Mouse (Mus musculus) bone marrow macrophage, adult 2 months (primary cell): Measurements from ENCODE around the gene Allc. TPM values are rescaled to one million over a fixed set of nuclear protein-coding genes. Genes with fewer than 3 reads are reported as not detected.

Experiments used
- H3K27ac ChIP-seq: 2 replicates; pipeline ENCODE4 v1.5.1; 2012; ENCODE audit warnings: low read depth, low read length; ENCODE audit not compliant: insufficient read depth
- H3K4me1 ChIP-seq: 2 replicates; pipeline ENCODE4 v1.6.1; 2012; ENCODE audit warnings: low read length; ENCODE audit not compliant: control insufficient read depth, insufficient read depth
- H3K4me3 ChIP-seq: 2 replicates; pipeline ENCODE4 v1.5.1; 2012; ENCODE audit warnings: mild to moderate bottlenecking, low read length, moderate library complexity; ENCODE audit not compliant: insufficient read depth
- CTCF ChIP-seq: IDR thresholded peaks from 2 replicates; pipeline ENCODE4 v1.5.1; 2012; ENCODE audit warnings: low read depth, mild to moderate bottlenecking, low read length, moderate library complexity
- POLR2A ChIP-seq: IDR thresholded peaks from 2 replicates; pipeline ENCODE4 v1.6.1; 2012; ENCODE audit warnings: mild to moderate bottlenecking, low read depth, low read length, borderline replicate concordance
- polyA plus RNA-seq: library from polyadenylated mRNA; stranded (reverse); fragments of >200 nt; gene quantifications from 2 replicates; pipeline ENCODE4 v1.2.4, GENCODE M21; 2012; ENCODE audit not compliant: missing spikeins, insufficient read depth, insufficient read length

The Allc gene
- not detected in 2 replicates for polyA plus RNA-seq

- H3K4me1 ChIP-seq, result no peaks in the 10 kb centered on the region
- TF ChIP-seq POLR2A (no peak), CTCF (no peak)
- no peak within 1 kb of the TSS for H3K27ac ChIP-seq
- no peak within 1 kb of the TSS for H3K4me3 ChIP-seq
These were observed at the start of gene Allc for GRCm38 (mm10) chr12:28582423-28582822. TSS of gene Allc (minus strand) at chr12:28582523.

- Histone ChIP-seq H3K27ac (no peak overlapping the region), H3K4me1 (peaks cover 6% of the 10 kb centered on the region), H3K4me3 (no peak overlapping the region)
- no peak for TF ChIP-seq POLR2A
- TF ChIP-seq CTCF, result no peak
These were observed 46.1 kb upstream of the Allc start for GRCm38 (mm10) chr12:28628436-28628835.

- H3K4me1 ChIP-seq, result no peaks in the 10 kb centered on the region
These were observed 44.8 kb upstream of the Allc start for GRCm38 (mm10) chr12:28627092-28627491.

DNA sequence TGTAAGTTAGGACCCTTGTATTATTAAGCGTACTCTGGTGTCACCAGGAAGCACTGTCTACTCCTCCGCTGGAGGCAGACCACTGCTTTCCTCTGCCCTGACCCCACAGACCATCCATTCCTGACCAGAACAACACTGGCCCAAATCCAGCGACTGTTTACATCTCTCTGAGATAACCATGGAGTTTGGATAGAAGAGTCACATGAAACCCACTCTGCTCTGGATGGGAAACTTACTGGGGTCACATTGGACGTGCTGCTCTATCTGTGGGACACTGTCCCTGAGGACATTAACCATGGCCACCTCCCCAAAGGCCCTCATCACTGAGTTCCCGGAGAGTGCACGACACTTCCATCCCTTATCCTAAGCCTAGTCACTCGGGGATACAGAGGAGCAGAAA is 43.1 kb upstream of the Allc start:
- Histone ChIP-seq H3K4me3 (no peak overlapping the region), H3K4me1 (no peaks in the 10 kb centered on the region), H3K27ac (no peak overlapping the region)
- TF ChIP-seq POLR2A (no peak), CTCF (no peak)

More at GRCm38 (mm10) chr12:28627092-28627491, 44.8 kb upstream of the Allc start:
- no peak overlapping the region for H3K4me3 ChIP-seq
- no peak overlapping the region for H3K27ac ChIP-seq
- no peak for TF ChIP-seq CTCF
- TF ChIP-seq POLR2A, result no peak

- H3K4me1 ChIP-seq, result no peaks in the 10 kb centered on the region
- TF ChIP-seq CTCF (no peak), POLR2A (no peak)
- no peak overlapping the region for H3K4me3 ChIP-seq
- no peak overlapping the region for H3K27ac ChIP-seq
These were observed 41.9 kb upstream of the Allc start for GRCm38 (mm10) chr12:28624251-28624650.

DNA sequence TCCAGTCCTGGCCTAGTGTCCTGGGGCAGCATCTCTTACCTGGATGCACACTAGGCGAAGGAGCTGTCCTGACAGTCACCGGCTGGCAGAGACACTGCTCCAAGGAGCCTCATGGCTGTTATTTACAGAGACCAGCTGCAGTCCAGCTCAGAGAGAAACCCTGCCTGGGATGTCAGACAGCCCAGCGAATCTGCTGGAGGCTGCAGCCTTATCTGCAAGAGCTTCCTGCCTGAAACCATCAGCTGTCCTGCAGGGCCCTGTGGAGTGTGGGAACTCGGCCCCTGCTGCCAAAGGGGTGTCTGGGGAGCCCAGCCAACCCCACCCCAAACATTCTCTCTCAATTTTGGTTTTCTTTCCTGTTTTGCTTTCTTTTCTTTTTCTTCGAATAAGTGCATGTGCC is 40.9 kb upstream of the Allc start, which contains the start of gene Colec11:
Gene Colec11 (minus strand): TSS at position 183 of the 400 bp plus-strand sequence.
- H3K4me3 ChIP-seq, result no peak within 1 kb of the TSS
- no peak within 1 kb of the TSS for H3K27ac ChIP-seq
- no peak for TF ChIP-seq CTCF
- no peak for TF ChIP-seq POLR2A
- H3K4me1 ChIP-seq, result no peaks in the 10 kb centered on the region

DNA sequence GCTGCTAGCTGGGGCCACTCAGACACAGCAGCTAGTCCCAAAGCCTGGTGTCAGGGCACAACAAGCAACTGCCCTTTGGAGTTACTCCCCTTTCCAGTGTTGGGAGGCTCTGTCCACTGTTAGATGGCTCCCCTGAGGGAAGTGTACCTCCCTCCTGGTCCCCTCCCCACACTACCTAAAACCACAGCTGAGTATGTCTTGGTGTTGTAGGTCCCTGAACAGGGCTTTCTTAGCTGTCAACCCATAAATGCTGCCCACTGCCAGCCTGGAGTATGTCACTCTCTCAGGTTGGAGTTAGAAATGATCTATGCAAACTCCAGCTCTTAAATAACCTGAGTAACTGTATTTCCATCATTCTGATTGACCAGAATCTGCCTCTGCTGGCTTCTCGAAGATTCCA is 40.3 kb upstream of the Allc start:
- Histone ChIP-seq H3K4me1 (no peaks in the 10 kb centered on the region), H3K27ac (no peak overlapping the region), H3K4me3 (no peak overlapping the region)
- no peak for TF ChIP-seq CTCF
- no peak for TF ChIP-seq POLR2A

GRCm38 (mm10) chr12:28622167-28622532 is 39.8 kb upstream of the Allc start:
- Histone ChIP-seq H3K27ac (no peak overlapping the region), H3K4me3 (no peak overlapping the region), H3K4me1 (no peaks in the 10 kb centered on the region)
- TF ChIP-seq CTCF, result no peak
- TF ChIP-seq POLR2A, result no peak

DNA sequence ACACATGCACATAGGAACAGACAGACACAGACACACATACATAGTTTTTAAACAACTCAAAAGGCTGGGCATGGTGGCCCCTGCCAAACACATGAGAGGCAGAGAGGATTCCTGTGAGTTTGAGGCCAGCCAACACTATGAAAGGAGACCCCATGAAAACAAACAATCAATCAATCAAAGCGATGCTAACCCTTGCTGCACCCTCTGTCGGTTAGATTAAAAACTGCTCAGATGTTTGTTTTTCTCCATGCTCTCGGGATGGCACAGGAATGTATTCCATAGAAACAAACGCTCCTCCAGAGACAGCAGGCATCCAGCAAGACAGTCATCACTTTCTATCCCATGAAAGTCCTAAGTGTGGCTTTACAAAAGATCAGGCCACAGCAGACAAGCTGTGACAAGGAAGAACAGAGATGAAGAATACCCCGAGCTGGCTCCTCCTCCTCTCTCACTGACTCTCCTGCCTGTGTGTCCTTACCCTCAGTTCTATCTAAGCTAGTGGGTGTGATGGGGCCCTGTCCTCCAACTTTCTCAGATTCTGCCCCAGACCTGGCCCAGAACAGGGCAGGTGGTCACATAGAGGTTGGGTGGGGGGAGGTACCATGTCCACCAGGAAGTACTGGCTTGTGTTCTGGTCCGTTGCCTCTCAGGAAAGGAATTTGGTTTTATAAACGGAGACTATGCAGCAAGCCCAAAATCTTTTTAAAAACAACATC is 39.3 kb upstream of the Allc start:
- no peak for TF ChIP-seq POLR2A
- TF ChIP-seq CTCF, result no peak
- no peaks in the 10 kb centered on the region for H3K4me1 ChIP-seq
- no peak overlapping the region for H3K4me3 ChIP-seq
- H3K27ac ChIP-seq, result no peak overlapping the region

GRCm38 (mm10) chr12:28617297-28617696 is 35.0 kb upstream of the Allc start:
- TF ChIP-seq POLR2A, result no peak
- TF ChIP-seq CTCF, result no peak
- Histone ChIP-seq H3K4me1 (no peaks in the 10 kb centered on the region), H3K4me3 (no peak overlapping the region), H3K27ac (no peak overlapping the region)
